Mouse (Mus musculus): ENCODE measurements around the gene Mxi1.

GRCm38 (mm10) chr19:53408398-53408797, 98.1 kb downstream of the Mxi1 start:
- TF ChIP-seq CTCF (IDR thresholded peaks at IDR 0.05; ENCODE audit: extremely low read depth, insufficient read depth, insufficient read length, insufficient replicate concordance) (no peak), POLR2A (IDR thresholded peaks at IDR 0.05; ENCODE audit: low read depth, low read length) (no peak)

Measured in spleen, adult 2 months (tissue).